Mouse (Mus musculus) ES-E14 (cell line): ENCODE results near the gene Klf6. TPM values are rescaled to one million over a fixed set of nuclear protein-coding genes. Genes with fewer than 3 reads are reported as not detected.

Experiments used
- DNase-seq: peaks from one replicate; pipeline ENCODE4 v3.0.0-alpha.2; 2013; ENCODE audit warnings: low read depth, low spot score
- H3K27ac ChIP-seq: 2 replicates; pipeline ENCODE4 v1.5.1; 2012; ENCODE audit warnings: low read depth, mild to moderate bottlenecking, low read length, moderate library complexity, mixed read lengths; ENCODE audit not compliant: poor library complexity, insufficient read depth, severe bottlenecking
- H3K36me3 ChIP-seq: 2 replicates; pipeline ENCODE4 v1.6.1; 2012; ENCODE audit warnings: mild to moderate bottlenecking, low read length, moderate library complexity, mixed read lengths; ENCODE audit not compliant: control insufficient read depth, poor library complexity, insufficient read depth, severe bottlenecking
- H3K4me1 ChIP-seq, 2 experiments: fragments of 150-350 bp in 1 of 2; sonication (generic) in 1 of 2; 2 replicates each; pipeline ENCODE4 v1.6.1; 2012; ENCODE audit warnings: low read length in 2 of 2, mild to moderate bottlenecking in 1 of 2, mixed read lengths in 1 of 2; ENCODE audit not compliant: control insufficient read depth in 2 of 2, insufficient read depth in 2 of 2, poor library complexity in 1 of 2
- H3K4me3 ChIP-seq, 2 experiments: fragments of 150-350 bp in 1 of 2; sonication (generic) in 1 of 2; 2 replicates each; pipeline ENCODE4 v1.5.1; 2012; ENCODE audit warnings: low read length in 2 of 2, low read depth in 1 of 2, mild to moderate bottlenecking in 1 of 2, mixed read lengths in 1 of 2; ENCODE audit not compliant: insufficient read depth in 1 of 2, poor library complexity in 1 of 2, severe bottlenecking in 1 of 2
- H3K9ac ChIP-seq: 2 replicates; pipeline ENCODE4 v1.6.1; 2012; ENCODE audit warnings: low read depth, mild to moderate bottlenecking, low read length, mixed read lengths; ENCODE audit not compliant: poor library complexity, insufficient read depth, severe bottlenecking
- H3K9me3 ChIP-seq: fragments of 150-350 bp; sonication (generic); 2 replicates; pipeline ENCODE4 v1.6.1; 2012; ENCODE audit warnings: low read depth, mild to moderate bottlenecking, low read length; ENCODE audit not compliant: control insufficient read depth, insufficient read depth
- CHD2 ChIP-seq: IDR thresholded peaks from 2 replicates; pipeline ENCODE4 v1.6.1; 2014; ENCODE audit warnings: mild to moderate bottlenecking, low read depth, low read length, inconsistent platforms
- HCFC1 ChIP-seq: IDR thresholded peaks from 2 replicates; pipeline ENCODE4 v1.6.1; 2012; ENCODE audit warnings: low read length, inconsistent platforms, borderline replicate concordance; ENCODE audit not compliant: insufficient read depth
- MAFK ChIP-seq: IDR thresholded peaks from 2 replicates; pipeline ENCODE4 v1.6.1; 2014; ENCODE audit warnings: mild to moderate bottlenecking, low read depth, low read length, inconsistent platforms; ENCODE audit not compliant: insufficient read depth
- ZC3H11A ChIP-seq: IDR thresholded peaks from 2 replicates; pipeline ENCODE4 v1.6.1; 2012; ENCODE audit warnings: low read depth, mild to moderate bottlenecking, inconsistent platforms, low read length, borderline replicate concordance
- ZNF384 ChIP-seq: IDR thresholded peaks from 2 replicates; pipeline ENCODE4 v1.6.1; 2012; ENCODE audit warnings: low read depth, low read length, inconsistent platforms
- in situ Hi-C, 2 experiments: fragments of 600-800 bp; cut with MboI; formaldehyde crosslinking; loops; one replicate each; pipeline ENCODE4 v1.15.1; 2025; ENCODE audit warnings: low sequenced_read_pairs in 2 of 2, inconsistent platforms in 1 of 2; ENCODE audit not compliant: unreplicated experiment in 2 of 2
- total RNA-seq: library from RNA; depleted of rRNA; stranded (reverse); fragments of 300-350 nt; gene quantifications from 2 replicates; pipeline ENCODE4 v1.2.3, GENCODE M21; 2012

The Klf6 gene
- total RNA-seq, 1 experiment, result 53.8 TPM

DNA sequence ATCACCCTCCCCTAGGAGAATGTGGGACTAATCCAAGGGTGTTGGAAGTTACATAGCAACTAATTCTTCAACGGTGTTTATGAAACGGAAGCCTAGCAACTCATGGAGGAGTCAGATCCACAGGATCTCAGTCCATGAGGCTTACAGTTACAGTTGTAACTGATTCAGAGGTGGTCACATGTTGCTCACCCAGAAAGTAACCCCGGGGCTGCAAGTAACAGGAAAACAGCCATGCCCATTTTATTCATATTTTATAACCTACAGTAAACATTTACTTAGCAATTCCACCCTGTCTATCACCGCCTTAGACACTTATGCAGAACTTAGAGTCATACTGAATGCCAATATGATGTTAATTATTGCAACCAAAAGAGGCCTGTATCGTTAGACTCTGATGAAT lies 16.9 kb upstream of the Klf6 start:
- H3K36me3 ChIP-seq, result no peaks in the 10 kb centered on the region
- TF ChIP-seq MAFK, result no peak
- TF ChIP-seq ZC3H11A, result no peak
- TF ChIP-seq ZNF384, result no peak
- TF ChIP-seq HCFC1, result no peak
- no peak for TF ChIP-seq CHD2
- H3K27ac ChIP-seq, result no peak overlapping the region
- no peaks in the 10 kb centered on the region for H3K9me3 ChIP-seq
- H3K9ac ChIP-seq, result no peak overlapping the region
- DNase-seq, result no peak
- peaks cover 4 to 9% of the 10 kb centered on the region in 2 experiments; a peak in 3 of 4 replicates for H3K4me1 ChIP-seq
- H3K4me3 ChIP-seq, result no peak overlapping the region
- in situ Hi-C loops, result no loop called here

DNA sequence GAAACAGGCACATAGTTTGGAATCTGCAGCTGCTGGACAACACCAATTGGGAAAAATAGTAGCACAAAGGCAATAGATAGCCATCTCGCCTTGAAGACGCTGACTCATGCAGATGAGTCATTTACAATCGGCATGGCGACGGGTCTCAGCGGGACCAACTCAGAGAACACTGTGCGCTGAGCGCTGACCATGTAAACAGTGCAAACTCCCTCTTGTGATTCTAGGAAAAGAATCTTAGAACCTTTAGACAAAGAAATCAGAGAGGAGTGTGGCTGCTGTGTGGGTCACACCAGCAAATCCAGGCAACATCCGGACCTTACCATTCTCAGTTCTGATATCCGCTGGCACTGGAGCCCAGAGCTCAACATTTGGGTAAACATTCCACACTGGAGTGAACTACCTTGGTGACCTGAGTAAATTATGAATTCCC lies 16.1 kb upstream of the Klf6 start:
- in situ Hi-C loops, result no loop called here
- H3K9me3 ChIP-seq, result no peaks in the 10 kb centered on the region
- no peak overlapping the region for H3K27ac ChIP-seq
- DNase-seq, result no peak
- no peak overlapping the region for H3K9ac ChIP-seq
- no peak for TF ChIP-seq ZNF384
- TF ChIP-seq CHD2, result 0 out of 2 replicates have a peak, but pooled peaks have one; percentile 24
- TF ChIP-seq HCFC1, result no peak
- peak; percentile 93 for TF ChIP-seq MAFK
- TF ChIP-seq ZC3H11A, result no peak
- H3K36me3 ChIP-seq, result no peaks in the 10 kb centered on the region
- peaks cover 4 to 9% of the 10 kb centered on the region in 2 experiments; a peak in 3 of 4 replicates for H3K4me1 ChIP-seq
- no peak overlapping the region for H3K4me3 ChIP-seq

DNA sequence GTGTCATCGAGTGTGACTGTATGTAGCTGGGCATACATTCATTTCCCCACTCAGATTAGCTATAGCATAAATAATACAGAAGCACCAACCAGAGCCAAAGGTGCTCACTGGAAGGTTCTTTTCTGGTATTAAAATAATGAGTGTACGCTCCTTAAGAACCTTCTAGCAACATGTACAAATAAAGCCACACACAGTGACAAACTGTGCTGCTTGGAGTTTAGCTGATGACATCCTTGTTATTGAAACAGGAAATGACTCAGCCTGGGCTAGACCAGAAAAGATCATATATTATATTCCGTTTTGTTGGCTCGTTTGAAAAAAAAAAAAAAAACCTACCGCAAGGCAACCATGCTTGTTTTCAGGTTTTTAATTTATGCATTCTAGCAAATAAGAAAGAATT lies 15.7 kb upstream of the Klf6 start:
- H3K4me1 ChIP-seq, result peaks cover 4 to 9% of the 10 kb centered on the region in 2 experiments; a peak in 3 of 4 replicates
- H3K36me3 ChIP-seq, result no peaks in the 10 kb centered on the region
- DNase-seq, result no peak
- TF ChIP-seq MAFK (no peak), CHD2 (no peak), HCFC1 (no peak), ZC3H11A (no peak), ZNF384 (no peak)
- H3K4me3 ChIP-seq, result no peak overlapping the region
- H3K9me3 ChIP-seq, result no peaks in the 10 kb centered on the region
- no peak overlapping the region for H3K27ac ChIP-seq
- in situ Hi-C loops, result no loop called here
- no peak overlapping the region for H3K9ac ChIP-seq

DNA sequence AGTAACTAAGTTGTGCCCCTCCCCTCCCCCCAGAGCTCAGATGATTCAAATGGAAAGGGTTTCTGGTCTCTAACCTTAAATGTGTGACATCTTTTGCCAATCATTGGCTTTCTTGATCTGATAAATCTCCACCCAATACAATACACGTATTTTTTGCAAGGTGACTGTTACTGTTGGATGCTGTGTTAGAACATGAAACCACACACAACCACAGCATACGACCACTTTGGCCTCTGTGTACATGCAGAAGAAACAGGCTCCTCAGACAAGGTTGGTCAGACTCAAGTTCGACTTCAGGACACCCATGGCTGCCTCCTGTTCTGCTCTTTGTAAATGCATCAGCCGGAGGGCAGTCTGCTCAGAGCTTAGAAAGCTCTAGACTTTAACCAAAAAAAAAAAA lies 14.4 kb upstream of the Klf6 start:
- in situ Hi-C loops, result no loop called here
- H3K4me3 ChIP-seq, result no peak overlapping the region

DNA sequence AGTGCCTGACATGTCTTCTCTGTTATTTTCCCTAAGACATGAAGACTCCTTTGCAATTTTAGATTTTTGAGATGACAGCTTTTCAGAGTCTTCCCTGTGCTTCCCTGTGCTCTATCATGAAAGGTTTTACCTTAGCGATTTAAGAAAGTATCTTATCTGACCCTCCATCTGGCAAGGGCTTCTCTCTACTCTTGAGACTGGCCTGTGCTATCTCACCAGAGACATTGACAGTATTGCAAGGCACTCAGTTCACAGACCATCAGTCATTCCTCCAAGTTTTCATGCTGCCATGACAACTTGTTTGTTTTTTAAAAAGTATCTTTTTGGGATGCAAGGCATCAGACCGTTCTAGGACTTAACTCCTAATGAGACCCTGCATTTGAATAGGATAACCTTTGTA lies 13.5 kb upstream of the Klf6 start:
- H3K4me3 ChIP-seq, result no peak overlapping the region
- H3K9ac ChIP-seq, result no peak overlapping the region
- H3K27ac ChIP-seq, result no peak overlapping the region
- no peaks in the 10 kb centered on the region for H3K9me3 ChIP-seq
- H3K4me1 ChIP-seq, result peaks cover 4 to 9% of the 10 kb centered on the region in 2 experiments; a peak in 3 of 4 replicates
- DNase-seq, result no peak
- TF ChIP-seq CHD2 (no peak), MAFK (no peak), ZNF384 (no peak), ZC3H11A (no peak), HCFC1 (no peak)
- in situ Hi-C loops, result no loop called here
- H3K36me3 ChIP-seq, result no peaks in the 10 kb centered on the region

More for the DNA sequence above, 14.4 kb upstream of the Klf6 start:
- Histone ChIP-seq H3K27ac (no peak overlapping the region), H3K9me3 (no peaks in the 10 kb centered on the region), H3K4me1 (peaks cover 4 to 9% of the 10 kb centered on the region in 2 experiments; a peak in 3 of 4 replicates), H3K9ac (no peak overlapping the region; the same call in 1 of the 2 replicates), H3K36me3 (no peaks in the 10 kb centered on the region)
- DNase-seq, result no peak
- TF ChIP-seq ZNF384 (no peak), MAFK (no peak), CHD2 (no peak), HCFC1 (no peak), ZC3H11A (no peak)
